Mouse (Mus musculus) heart, postnatal 4 days (tissue): ENCODE results near the gene Ndufb6. TPM values are rescaled to one million over a fixed set of nuclear protein-coding genes. Genes with fewer than 3 reads are reported as not detected.
"Not testable (repeated sequence)": the region's sequence is repeated elsewhere in the genome, so short reads cannot be mapped to it uniquely, and the experiment has no call there.

ENCODE experiments used
- DNase-seq: peaks from one replicate; pipeline ENCODE4 v3.0.0; 2021
- total RNA-seq, 2 experiments: library from RNA; stranded (reverse); gene quantifications; 2 replicates each; pipeline ENCODE4 v1.2.3; 2021

The Ndufb6 gene
- total RNA-seq, result 100 to 1,000 TPM; 396 to 411 TPM

- peak; percentile 98 for DNase-seq
Measured at GRCm38 (mm10) chr4:40279276-40279900, at the start of gene Ndufb6. TSS of gene Ndufb6 (minus strand) at chr4:40279421.

GRCm38 (mm10) chr4:40327161-40327560 is 47.9 kb upstream of the Ndufb6 start:
- no peak for DNase-seq

DNA sequence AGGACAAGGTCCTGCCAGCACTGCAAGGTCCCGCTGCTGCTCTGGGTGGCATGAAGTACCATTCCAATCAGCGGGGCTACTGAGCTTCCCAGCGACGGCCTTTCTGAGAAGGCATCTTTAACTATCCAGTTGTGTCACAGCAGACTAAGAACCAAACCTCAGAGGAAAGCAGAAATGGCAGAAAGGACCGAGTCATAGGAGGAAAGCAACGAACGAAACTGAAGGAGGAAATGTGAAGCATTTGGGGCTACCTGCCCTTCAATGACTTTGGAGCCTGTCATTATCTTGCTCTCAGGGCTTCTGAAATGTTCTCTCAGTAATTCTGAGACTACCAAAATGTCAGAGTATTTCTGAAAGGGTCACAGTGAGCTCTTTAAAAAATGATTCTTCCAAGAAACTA is 45.4 kb upstream of the Ndufb6 start:
- DNase-seq, result no peak

- no peak for DNase-seq
Measured at GRCm38 (mm10) chr4:40317404-40317803, 38.2 kb upstream of the Ndufb6 start.

DNA sequence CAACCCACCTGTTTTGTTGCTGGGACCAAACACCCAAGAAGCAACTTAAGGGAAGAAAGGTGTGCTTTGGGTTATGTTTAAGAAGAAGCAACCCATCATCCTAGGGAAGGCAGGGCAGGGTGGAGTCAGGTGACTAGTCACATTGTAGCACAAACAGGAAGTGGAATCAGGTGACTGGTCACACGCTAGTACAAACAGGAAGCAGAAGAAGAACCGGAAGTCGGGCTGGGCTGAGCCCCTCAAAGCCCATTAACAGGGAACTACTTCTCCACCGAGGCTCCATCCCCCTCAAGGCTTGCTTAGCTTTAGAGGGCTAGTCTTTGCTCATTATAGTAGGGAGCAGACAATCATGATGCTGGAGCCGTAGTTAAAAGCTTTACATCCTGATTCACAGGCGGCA is 33.8 kb upstream of the Ndufb6 start:
- no peak for DNase-seq

- DNase-seq, result no peak
Measured at GRCm38 (mm10) chr4:40312213-40312612, 33.0 kb upstream of the Ndufb6 start.

GRCm38 (mm10) chr4:40310796-40311383 is 31.7 kb upstream of the Ndufb6 start:
- no peak for DNase-seq

DNA sequence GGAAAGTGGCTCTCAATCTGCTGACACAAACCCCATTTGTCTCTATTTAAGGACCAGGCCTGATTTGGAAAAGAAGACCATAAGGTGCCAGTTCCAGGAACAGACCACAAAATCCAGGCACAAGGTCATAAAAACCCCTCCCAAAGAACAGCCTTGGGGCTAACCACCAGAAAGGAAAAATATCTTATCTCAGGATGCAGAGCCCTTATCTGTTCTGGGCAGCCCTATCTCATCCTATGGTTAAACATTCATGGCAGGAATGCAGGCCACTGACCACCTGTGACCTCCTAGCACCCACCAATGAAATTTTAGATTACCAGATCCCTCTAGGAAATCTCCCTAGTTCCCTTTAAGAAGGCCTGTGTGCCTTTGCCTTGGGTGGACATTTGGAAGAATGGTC is 30.5 kb upstream of the Ndufb6 start:
- no peak for DNase-seq

DNA sequence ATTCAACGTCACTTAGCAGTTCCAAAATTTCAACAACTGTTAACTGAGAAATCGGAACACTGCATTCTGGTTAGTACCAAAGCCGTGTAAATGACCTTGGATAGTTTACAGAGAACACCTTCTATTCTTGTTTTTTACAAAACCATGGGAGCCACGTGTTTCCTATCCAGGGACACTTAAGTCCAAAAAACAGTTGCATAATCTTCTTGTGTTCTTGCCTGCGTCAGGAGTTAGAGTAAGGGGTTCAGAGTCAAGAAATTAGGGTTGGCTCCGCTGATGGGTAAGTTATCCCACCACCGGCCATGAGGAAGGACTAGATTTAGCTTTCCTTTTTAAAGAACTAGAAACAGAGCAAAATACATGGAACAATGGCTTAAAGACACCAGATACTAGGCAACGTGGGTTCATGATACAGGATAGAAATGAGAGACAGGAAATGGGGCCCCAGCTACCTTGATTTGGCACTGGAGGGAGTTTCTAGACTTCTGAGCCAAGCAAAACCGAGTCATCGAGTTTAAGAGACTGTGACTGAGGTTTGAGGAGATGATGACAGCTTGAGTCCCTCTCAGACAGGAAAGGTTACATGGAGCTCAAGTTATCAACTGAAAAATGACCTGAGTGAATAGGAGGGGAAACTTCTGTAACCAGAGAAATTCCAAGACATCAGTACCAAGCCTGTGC is 23.4 kb upstream of the Ndufb6 start:
- no peak for DNase-seq

DNA sequence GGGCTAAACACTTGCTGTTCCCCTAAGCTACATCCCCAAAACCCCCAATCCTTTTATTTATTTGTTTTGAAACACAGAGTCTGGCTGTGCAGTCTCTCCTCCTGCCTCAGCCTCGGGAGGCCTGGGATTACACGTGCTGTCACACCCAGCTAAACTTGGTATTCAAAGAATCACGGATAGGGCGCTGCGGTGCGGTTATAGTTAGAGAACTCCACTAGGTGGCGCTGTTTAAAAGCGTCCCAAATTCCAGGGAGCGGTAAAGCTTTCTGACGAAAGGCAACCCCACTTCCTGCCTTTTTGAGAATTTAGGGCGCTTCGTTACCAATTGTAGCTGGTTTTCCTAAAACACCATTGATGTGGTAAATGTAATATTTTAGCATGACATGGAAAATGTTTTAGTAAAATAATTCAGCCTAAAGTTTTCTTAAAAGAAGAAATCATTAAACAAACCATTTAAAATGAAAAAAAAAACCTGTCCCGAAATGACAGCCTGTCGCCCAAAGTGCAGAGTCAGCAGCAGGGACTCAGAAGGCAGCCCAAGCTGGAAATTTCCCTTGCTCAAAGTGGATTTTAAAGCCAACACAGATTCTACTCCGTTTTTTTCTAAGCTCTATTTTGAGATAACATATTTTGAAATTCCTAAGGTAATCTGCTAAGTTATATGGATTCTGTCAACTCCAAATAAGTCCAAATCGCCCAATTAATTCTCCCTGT is 22.0 kb upstream of the Ndufb6 start:
- DNase-seq, result peak; percentile 82

GRCm38 (mm10) chr4:40299169-40299568 is 19.9 kb upstream of the Ndufb6 start:
- DNase-seq, result no peak

- DNase-seq, result not testable (repeated sequence)
Measured at GRCm38 (mm10) chr4:40291511-40291910, 12.3 kb upstream of the Ndufb6 start.

DNA sequence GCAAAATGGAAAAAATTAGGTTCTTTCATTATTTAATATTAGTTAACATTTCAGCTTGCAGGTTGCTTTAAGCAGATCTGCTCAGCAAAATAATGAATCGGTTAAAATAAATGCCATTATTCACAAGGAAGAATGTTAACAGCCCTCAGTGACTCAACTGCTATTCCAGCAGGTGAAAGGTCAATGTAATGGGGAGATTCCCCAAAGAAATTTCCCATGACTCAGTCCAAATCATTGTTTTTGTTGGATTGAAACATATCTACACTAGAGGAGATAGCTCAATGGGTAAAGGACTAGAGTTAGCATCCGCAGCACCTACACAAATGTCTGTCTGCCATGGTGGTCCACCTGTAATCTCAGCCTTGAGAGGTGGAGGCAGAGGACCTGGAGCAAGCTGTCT is 9.8 kb upstream of the Ndufb6 start:
- DNase-seq, result no peak

DNA sequence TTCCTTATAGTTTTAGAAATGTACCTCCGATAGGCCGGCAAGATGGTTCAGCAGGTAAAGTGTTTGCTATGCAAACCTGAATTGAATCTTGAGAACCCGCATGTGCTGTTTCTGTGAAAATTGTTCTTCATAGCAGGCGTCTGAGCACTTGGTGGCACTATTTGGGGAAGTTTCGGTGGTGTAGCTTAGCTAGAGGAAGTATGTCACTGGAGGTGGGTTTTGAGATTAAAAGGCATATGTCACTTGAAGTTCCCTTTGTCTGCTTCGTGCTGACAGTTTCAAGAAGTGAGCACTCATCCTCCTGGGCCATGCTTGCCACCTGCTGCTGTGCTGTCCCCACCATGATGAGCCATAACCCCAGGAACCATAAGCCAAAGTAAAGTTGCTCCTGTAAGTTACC is 8.2 kb upstream of the Ndufb6 start:
- DNase-seq, result no peak

DNA sequence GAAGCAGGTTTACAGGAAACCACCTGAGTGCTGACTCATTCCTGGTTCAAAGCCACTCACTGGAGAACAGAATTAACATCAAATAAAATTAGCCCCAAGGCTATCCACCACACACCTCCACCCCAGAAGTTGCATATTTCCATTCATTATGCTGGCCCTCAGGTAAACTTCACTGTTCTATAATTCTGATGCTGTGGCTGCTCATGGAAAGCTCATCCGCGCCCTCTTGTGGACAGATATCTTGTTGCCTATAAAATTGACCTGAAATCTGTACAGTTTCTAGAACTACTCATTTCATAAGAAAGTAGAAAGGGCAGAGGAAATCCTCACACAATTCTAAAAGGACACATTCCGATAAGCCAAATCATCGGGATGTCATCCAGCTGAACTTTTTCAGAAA is 6.4 kb upstream of the Ndufb6 start:
- DNase-seq, result peak; percentile 75

DNA sequence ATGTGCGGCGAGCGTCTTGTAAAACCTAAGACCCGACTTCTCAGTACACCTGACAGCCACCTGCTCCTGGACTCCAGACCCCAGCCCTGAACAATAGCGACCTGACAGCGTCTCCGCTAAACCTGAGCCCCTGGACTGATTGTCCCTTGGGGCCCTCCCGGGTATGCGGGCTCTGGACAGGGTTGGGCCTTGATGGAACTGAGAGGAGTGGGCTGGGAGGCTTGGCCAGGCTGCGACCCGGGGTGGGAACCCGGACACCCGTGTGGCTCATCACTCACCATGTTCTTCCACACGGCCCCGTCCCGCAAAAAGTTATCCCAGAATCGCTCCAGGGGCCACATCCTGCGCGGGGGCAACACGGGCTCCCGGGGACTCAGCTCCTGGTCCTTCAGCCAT is 343 bp downstream of the Ndufb6 start:
- no peak for DNase-seq

DNA sequence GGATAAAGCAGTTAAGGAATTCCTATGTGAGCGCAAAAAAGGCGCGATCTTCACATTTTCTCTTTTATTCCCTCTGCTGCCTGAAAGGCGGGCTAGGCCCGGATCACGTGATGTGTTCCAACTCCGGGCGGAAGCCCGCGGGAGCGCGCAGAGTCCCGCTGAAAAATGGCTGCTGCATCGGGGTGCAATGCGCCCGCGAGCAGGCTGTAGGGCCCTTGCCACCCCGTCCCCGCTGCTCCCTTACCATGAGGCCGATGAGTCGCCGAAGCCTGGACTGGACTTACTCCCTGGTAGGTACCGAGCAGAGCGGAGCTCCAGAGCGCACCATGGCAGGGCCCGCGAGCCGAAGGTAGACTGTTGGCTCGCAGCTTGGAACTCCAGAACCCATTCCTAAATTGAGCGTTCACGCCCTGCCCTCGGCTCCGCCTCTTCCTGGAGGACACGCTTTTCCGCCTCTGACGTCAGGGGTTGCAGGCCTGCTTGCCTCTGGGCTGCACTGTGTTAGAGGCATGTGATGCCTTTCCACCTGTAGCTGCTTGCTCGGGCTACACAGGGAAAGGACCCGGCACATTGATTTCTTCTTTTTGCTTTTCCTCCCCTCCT is 9.7 kb downstream of the Ndufb6 start, which contains the start of the genes Smim27 and Topors:
Gene Smim27, plus strand, starts transcription at position 150 of the 603 bp plus-strand sequence.
Gene Topors, minus strand, starts transcription at position 421 of the 603 bp plus-strand sequence.
- DNase-seq, result peak; percentile 96

GRCm38 (mm10) chr4:40268835-40269234 is 10.4 kb downstream of the Ndufb6 start:
- no peak for DNase-seq

DNA sequence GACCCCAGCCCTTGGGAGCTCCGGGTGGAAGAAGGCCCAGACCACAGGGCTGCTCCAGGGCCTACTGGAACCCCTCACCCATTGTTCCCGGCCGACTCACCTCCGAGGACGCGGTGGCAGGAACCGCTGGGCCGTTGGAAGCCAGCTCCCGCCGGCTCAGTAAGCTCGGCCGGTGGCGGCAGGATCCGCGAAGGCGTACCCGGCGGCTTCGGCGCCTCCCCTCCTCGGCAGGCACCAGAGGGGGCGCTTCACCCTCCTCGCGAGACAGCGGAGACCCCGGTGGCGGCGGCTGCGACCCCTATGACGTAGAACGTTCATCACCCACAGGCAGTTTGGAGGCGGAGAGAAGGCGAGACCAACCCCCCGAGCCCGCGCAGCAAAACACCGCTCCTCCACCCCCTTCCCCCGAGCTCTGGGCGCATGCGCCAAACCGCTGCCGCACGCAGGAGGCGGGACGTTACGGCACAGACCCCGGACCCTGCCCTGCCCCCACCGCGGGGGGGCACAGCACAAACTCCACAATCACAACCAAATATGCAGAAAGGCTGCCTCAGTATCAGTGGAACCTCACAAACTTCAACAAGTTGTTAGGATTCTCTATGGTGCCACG is 10.9 kb downstream of the Ndufb6 start:
- DNase-seq, result peak; percentile 95

DNA sequence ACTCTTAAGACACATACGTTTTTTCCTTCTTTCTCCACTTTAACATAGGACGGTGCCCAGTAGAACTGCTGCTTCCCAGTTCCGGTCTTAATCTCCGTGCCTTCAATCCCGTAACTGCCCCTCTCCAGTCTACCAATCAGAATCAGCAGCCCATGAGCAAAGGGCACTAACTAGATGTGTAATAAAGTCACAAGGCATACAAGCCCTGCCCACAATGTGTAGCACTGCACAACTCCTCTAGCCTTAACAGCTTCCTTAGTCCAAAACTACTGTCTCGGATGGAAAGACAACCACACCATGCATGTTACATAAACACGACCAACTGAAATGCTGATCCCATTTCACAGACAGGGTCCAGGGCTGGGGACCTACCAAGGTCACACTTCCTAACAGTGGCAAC is 11.5 kb downstream of the Ndufb6 start:
- no peak for DNase-seq

GRCm38 (mm10) chr4:40264321-40264720 is 14.9 kb downstream of the Ndufb6 start:
- DNase-seq, result no peak

- DNase-seq, result no peak
Measured at GRCm38 (mm10) chr4:40254385-40255103, 24.7 kb downstream of the Ndufb6 start.
